Mouse (Mus musculus) midbrain, embryonic 12.5 days (tissue): Measurements from ENCODE around the gene Prpf40b. TPM values are rescaled to one million over a fixed set of nuclear protein-coding genes. Genes with fewer than 3 reads are reported as not detected.

Experiments
- ATAC-seq: fragments of 200-750 bp; cut with Nextera tagmentation; 2 replicates; pipeline ENCODE4 v1.8.0; 2017; ENCODE audit warnings: low read depth, moderate TSS enrichment, moderate library complexity; ENCODE audit not compliant: low FRiP score
- H3K27ac ChIP-seq: fragments of 300-500 bp; sonication (generic); replicated peaks from 2 replicates; pipeline ENCODE4 v1.5.1; 2016; ENCODE audit warnings: mild to moderate bottlenecking
- H3K27me3 ChIP-seq: fragments of 300-500 bp; sonication (generic); 2 replicates; pipeline ENCODE4 v1.6.1; 2016; ENCODE audit warnings: mild to moderate bottlenecking
- H3K36me3 ChIP-seq: fragments of 300-500 bp; sonication (generic); 2 replicates; pipeline ENCODE4 v1.6.1; 2016
- H3K4me1 ChIP-seq: fragments of 300-500 bp; sonication (generic); 2 replicates; pipeline ENCODE4 v1.6.1; 2016
- H3K4me2 ChIP-seq: fragments of 300-500 bp; sonication (generic); replicated peaks from 2 replicates; pipeline ENCODE4 v1.6.1; 2016; ENCODE audit warnings: mild to moderate bottlenecking, moderate library complexity
- H3K4me3 ChIP-seq: fragments of 300-500 bp; sonication (generic); 2 replicates; pipeline ENCODE4 v1.5.1; 2016; ENCODE audit warnings: mild to moderate bottlenecking
- H3K9ac ChIP-seq: fragments of 300-500 bp; sonication (generic); replicated peaks from 2 replicates; pipeline ENCODE4 v1.6.1; 2016; ENCODE audit warnings: mild to moderate bottlenecking, moderate library complexity
- H3K9me3 ChIP-seq: fragments of 300-500 bp; sonication (generic); 2 replicates; pipeline ENCODE4 v1.6.1; 2016; ENCODE audit warnings: mild to moderate bottlenecking
- WGBS: fragments of 180-500 bp; shearing (Covaris S2); methylation state at CpG from one replicate; pipeline ENCODE4 v1.1.7; 2016; 5-methylcytosine and 5-hydroxymethylcytosine counted together
- polyA plus RNA-seq: library from polyadenylated mRNA; unstranded; fragments of >200 nt; fragmentation: Nextera tagmentation; extraction: Ambion mirVana; gene quantifications from 2 replicates; pipeline ENCODE4 v1.2.1, GENCODE M21; 2016

Prpf40b gene
- polyA plus RNA-seq, 1 experiment from 2014 or later: 78.1 TPM

DNA sequence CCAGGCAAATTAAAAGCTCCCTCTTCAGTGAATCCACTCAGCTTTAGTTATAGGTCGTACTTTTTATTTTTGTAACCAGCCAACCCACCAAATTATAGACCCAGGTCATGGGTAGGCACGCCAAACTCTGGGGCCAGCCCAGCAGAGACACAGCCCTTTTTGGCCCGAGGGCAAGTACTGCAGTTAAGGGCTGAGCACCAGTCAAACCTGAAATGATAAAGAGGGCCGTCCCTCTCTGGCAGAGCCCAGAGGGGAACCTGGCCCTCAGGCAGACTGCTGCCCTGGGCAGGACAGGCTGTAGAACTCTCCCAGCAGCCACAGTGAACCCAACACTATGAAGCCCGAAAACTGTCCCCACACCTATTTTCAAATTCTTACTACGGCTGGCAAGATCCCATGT lies 61.6 kb downstream of the Prpf40b start:
- ATAC-seq: no peak
- WGBS: 86% methylated on average over 6 of the region's 6 CpGs
- H3K4me1 ChIP-seq: no peaks in the 10 kb centered on the region; the same call in 1 of the 2 replicates
- no peaks in the 10 kb centered on the region for H3K9me3 ChIP-seq
- no peak overlapping the region for H3K27ac ChIP-seq
- H3K4me2 ChIP-seq: no peak overlapping the region
- no peak overlapping the region for H3K9ac ChIP-seq
- H3K4me3 ChIP-seq: no peak overlapping the region
- no peaks in the 10 kb centered on the region for H3K36me3 ChIP-seq
- no peaks in the 10 kb centered on the region for H3K27me3 ChIP-seq

DNA sequence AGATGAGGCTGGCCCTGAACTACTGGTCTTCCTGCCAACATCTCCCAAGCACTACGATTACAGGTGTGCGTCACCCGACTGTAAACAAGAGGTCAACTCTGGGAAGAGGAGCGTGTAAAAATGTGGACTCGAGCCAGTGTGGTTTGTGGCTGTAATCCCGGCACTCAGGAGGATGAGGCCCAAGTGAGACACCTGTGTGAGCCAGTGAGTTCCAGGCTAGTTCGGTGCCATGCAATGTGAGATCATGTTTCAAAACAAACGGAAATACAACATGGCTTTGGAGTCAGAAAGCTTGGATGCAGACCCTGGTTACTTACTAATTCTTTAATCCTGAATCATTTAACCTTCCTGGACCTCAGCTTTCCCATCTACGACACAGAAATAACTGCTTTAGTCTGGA lies 64.1 kb downstream of the Prpf40b start:
- 91% methylated on average over 9 of the region's 9 CpGs for WGBS
- no peak for ATAC-seq

DNA sequence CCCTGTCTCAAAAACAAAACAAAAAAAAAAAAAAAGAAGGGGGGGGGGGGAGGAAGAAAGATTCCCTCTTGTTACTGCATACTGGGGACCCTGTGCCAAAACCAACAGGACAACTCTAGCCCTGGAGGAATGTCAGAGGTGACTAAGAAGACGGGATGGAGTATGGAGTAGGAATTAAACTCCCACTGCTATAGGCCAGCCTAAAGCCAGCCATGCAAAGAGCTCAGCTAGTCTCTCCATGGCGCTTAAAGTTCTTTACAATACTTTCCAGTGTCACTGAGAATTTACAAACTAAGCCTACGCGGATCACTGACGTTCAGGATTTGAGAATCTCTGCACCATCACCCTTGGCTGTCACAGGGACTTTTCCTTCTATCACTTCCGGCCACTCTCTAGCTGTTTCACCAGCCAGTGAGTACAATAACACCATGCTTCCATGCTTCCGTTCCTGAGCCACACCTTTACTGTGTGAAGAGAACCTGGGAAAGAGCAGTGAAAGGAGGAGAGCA lies 69.2 kb downstream of the Prpf40b start:
- Histone ChIP-seq H3K27ac (no peak overlapping the region), H3K4me1 (peaks cover 13% of the 10 kb centered on the region), H3K4me2 (no peak overlapping the region), H3K27me3 (no peaks in the 10 kb centered on the region; the same call in 1 of the 2 replicates), H3K9me3 (no peaks in the 10 kb centered on the region), H3K4me3 (no peak overlapping the region), H3K9ac (no peak overlapping the region; the same call in 1 of the 2 replicates), H3K36me3 (no peaks in the 10 kb centered on the region)
- no peak for ATAC-seq
- WGBS: 67% methylated on average over 7 of the region's 7 CpGs

More for the DNA sequence above, 64.1 kb downstream of the Prpf40b start:
- no peak overlapping the region for H3K27ac ChIP-seq
- H3K4me2 ChIP-seq: no peak overlapping the region
- H3K27me3 ChIP-seq: no peaks in the 10 kb centered on the region
- H3K9me3 ChIP-seq: no peaks in the 10 kb centered on the region
- no peaks in the 10 kb centered on the region; the same call in 1 of the 2 replicates for H3K4me1 ChIP-seq
- H3K9ac ChIP-seq: no peak overlapping the region
- H3K4me3 ChIP-seq: no peak overlapping the region
- H3K36me3 ChIP-seq: no peaks in the 10 kb centered on the region

- ATAC-seq: no peak
- H3K27ac ChIP-seq: no peak overlapping the region
These were observed 70.0 kb downstream of the Prpf40b start for GRCm38 (mm10) chr15:99364921-99365320.

More at GRCm38 (mm10) chr15:99364921-99365320, 70.0 kb downstream of the Prpf40b start:
- Histone ChIP-seq H3K4me1 (peaks cover 19% of the 10 kb centered on the region), H3K36me3 (no peaks in the 10 kb centered on the region), H3K4me2 (no peak overlapping the region), H3K9me3 (no peaks in the 10 kb centered on the region), H3K9ac (no peak overlapping the region), H3K4me3 (no peak overlapping the region), H3K27me3 (no peaks in the 10 kb centered on the region; the same call in 1 of the 2 replicates)
- WGBS: 76% methylated on average over 8 of the region's 8 CpGs

Other genes starting within 250 kb of the Prpf40b start
- gene Prph, start 239.9 kb upstream of the Prpf40b start, polyA plus RNA-seq: 5.4 and 8.1 TPM in 2 replicates
- 33.2 and 38.3 TPM in 2 replicates for gene Troap, start 220.5 kb upstream of the Prpf40b start, polyA plus RNA-seq
- gene C1ql4, start 207.3 kb upstream of the Prpf40b start, polyA plus RNA-seq: 18.2 and 19.9 TPM in 2 replicates
- gene Dnajc22, start 201.9 kb upstream of the Prpf40b start, polyA plus RNA-seq: 1.9 and 2.2 TPM in 2 replicates
- gene Spats2, start 169.2 kb upstream of the Prpf40b start, polyA plus RNA-seq: 65.3 and 73.7 TPM in 2 replicates
- gene Kcnh3, start 70.2 kb upstream of the Prpf40b start, polyA plus RNA-seq: 0.16 and 0.23 TPM in 2 replicates
- 196 and 202 TPM in 2 replicates for gene Mcrs1, start 43.1 kb upstream of the Prpf40b start, polyA plus RNA-seq
- 0.22 and 0.26 TPM in 2 replicates for gene Fam186b, start 801 bp downstream of the Prpf40b start, polyA plus RNA-seq
- gene Fmnl3, start 75.4 kb downstream of the Prpf40b start, polyA plus RNA-seq: 15.1 and 16.4 TPM in 2 replicates
- 251 and 255 TPM in 2 replicates for gene Tmbim6, start 97.8 kb downstream of the Prpf40b start, polyA plus RNA-seq
- gene Nckap5l, start 162.7 kb downstream of the Prpf40b start, polyA plus RNA-seq: 12.9 and 15.8 TPM in 2 replicates
- 19.9 and 20.1 TPM in 2 replicates for gene Bcdin3d, start 179.6 kb downstream of the Prpf40b start, polyA plus RNA-seq
- 2.0 and 3.1 TPM in 2 replicates for gene Faim2, start 233.1 kb downstream of the Prpf40b start, polyA plus RNA-seq